Mouse (Mus musculus): ENCODE results near the gene Sox9. TPM values are rescaled to one million over a fixed set of nuclear protein-coding genes. Genes with fewer than 3 reads are reported as not detected.

Sox9 gene
- polyA plus RNA-seq, 1 experiment from 2014 or later: 66.4 TPM

- H3K27me3 ChIP-seq: no peaks in the 10 kb centered on the region
- no peak overlapping the region for H3K9ac ChIP-seq
- H3K4me1 ChIP-seq (replicated peaks): peaks cover 26% of the 10 kb centered on the region
- 60% methylated on average over 7 of the region's 7 CpGs for WGBS
- H3K27ac ChIP-seq: no peak overlapping the region
- H3K4me3 ChIP-seq: no peak overlapping the region
- no peak overlapping the region for H3K4me2 ChIP-seq
- H3K36me3 ChIP-seq: no peaks in the 10 kb centered on the region
- ATAC-seq (ENCODE audit: low FRiP score): no peak
- no peaks in the 10 kb centered on the region for H3K9me3 ChIP-seq
These were observed 53.6 kb downstream of the Sox9 start for GRCm38 (mm10) chr11:112835468-112836092.
